Mouse (Mus musculus) hindbrain, embryonic 10.5 days (tissue): ENCODE data around the gene Hspbp1. TPM values are rescaled to one million over a fixed set of nuclear protein-coding genes. Genes with fewer than 3 reads are reported as not detected.

Experiments
- DNase-seq: peaks from one replicate; pipeline ENCODE4 v3.0.0-alpha.2; 2017; ENCODE audit warnings: low spot score
- H3K27ac ChIP-seq: fragments of 300-500 bp; sonication (generic); 2 replicates; pipeline ENCODE4 v1.5.1; 2016; ENCODE audit warnings: mild to moderate bottlenecking, moderate library complexity
- H3K27me3 ChIP-seq: fragments of 300-500 bp; sonication (generic); 2 replicates; pipeline ENCODE4 v1.6.1; 2016; ENCODE audit warnings: mild to moderate bottlenecking; ENCODE audit not compliant: poor library complexity, insufficient read depth, severe bottlenecking
- H3K36me3 ChIP-seq: fragments of 300-500 bp; sonication (generic); 2 replicates; pipeline ENCODE4 v1.6.1; 2016; ENCODE audit warnings: mild to moderate bottlenecking, moderate library complexity
- H3K4me1 ChIP-seq: fragments of 300-500 bp; sonication (generic); replicated peaks from 2 replicates; pipeline ENCODE4 v1.6.1; 2016; ENCODE audit warnings: mild to moderate bottlenecking
- H3K4me3 ChIP-seq: fragments of 300-500 bp; sonication (generic); 2 replicates; pipeline ENCODE4 v1.5.1; 2016; ENCODE audit warnings: mild to moderate bottlenecking, moderate library complexity
- H3K9me3 ChIP-seq: fragments of 300-500 bp; sonication (generic); 2 replicates; pipeline ENCODE4 v1.6.1; 2016; ENCODE audit warnings: mild to moderate bottlenecking, moderate library complexity
- WGBS: fragments of 180-500 bp; shearing (Covaris S2); methylation state at CpG from one replicate; pipeline ENCODE4 v1.1.7; 2016; 5-methylcytosine and 5-hydroxymethylcytosine counted together
- polyA plus RNA-seq: library from polyadenylated mRNA; unstranded; fragments of >200 nt; fragmentation: Nextera tagmentation; extraction: Ambion mirVana; gene quantifications from 2 replicates; pipeline ENCODE4 v1.2.1, GENCODE M21; 2016

The Hspbp1 gene
- polyA plus RNA-seq, 1 experiment from 2014 or later = 139 TPM

GRCm38 (mm10) chr7:4619979-4620378 is 64.9 kb downstream of the Hspbp1 start:
- no peaks in the 10 kb centered on the region for H3K27me3 ChIP-seq
- H3K9me3 ChIP-seq = no peaks in the 10 kb centered on the region
- no peak overlapping the region for H3K4me3 ChIP-seq
- 32% methylated on average over 1 of the region's 1 CpGs for WGBS
- peak; percentile 47 for DNase-seq
- H3K36me3 ChIP-seq = no peaks in the 10 kb centered on the region
- H3K4me1 ChIP-seq = no peaks in the 10 kb centered on the region
- no peak overlapping the region for H3K27ac ChIP-seq

- Histone ChIP-seq H3K27me3 (no peaks in the 10 kb centered on the region), H3K4me1 (no peaks in the 10 kb centered on the region), H3K27ac (no peak overlapping the region), H3K36me3 (no peaks in the 10 kb centered on the region), H3K4me3 (no peak overlapping the region), H3K9me3 (0 out of 2 replicates have a peak, but pooled peaks cover 2% of the 10 kb centered on the region)
- DNase-seq = peak; percentile 10
- WGBS = 79% methylated on average over 14 of the region's 14 CpGs
Observed at GRCm38 (mm10) chr7:4613740-4614403, 71.0 kb downstream of the Hspbp1 start.

GRCm38 (mm10) chr7:4612956-4613355 is 71.9 kb downstream of the Hspbp1 start:
- DNase-seq = no peak
- no peaks in the 10 kb centered on the region for H3K27me3 ChIP-seq
- WGBS = 82% methylated on average over 1 of the region's 1 CpGs

GRCm38 (mm10) chr7:4612386-4612785 is 72.5 kb downstream of the Hspbp1 start:
- no peak for DNase-seq
- Histone ChIP-seq H3K4me3 (no peak overlapping the region), H3K4me1 (no peaks in the 10 kb centered on the region), H3K36me3 (no peaks in the 10 kb centered on the region), H3K27me3 (no peaks in the 10 kb centered on the region), H3K27ac (no peak overlapping the region), H3K9me3 (0 out of 2 replicates have a peak, but pooled peaks cover 2% of the 10 kb centered on the region)
- WGBS = 61% methylated on average over 8 of the region's 8 CpGs

More at GRCm38 (mm10) chr7:4612956-4613355, 71.9 kb downstream of the Hspbp1 start:
- no peaks in the 10 kb centered on the region for H3K4me1 ChIP-seq
- no peak overlapping the region for H3K27ac ChIP-seq
- 0 out of 2 replicates have a peak, but pooled peaks cover 2% of the 10 kb centered on the region for H3K9me3 ChIP-seq
- H3K4me3 ChIP-seq = no peak overlapping the region
- no peaks in the 10 kb centered on the region for H3K36me3 ChIP-seq

- Histone ChIP-seq H3K27me3 (no peaks in the 10 kb centered on the region), H3K9me3 (0 out of 2 replicates have a peak, but pooled peaks cover 2% of the 10 kb centered on the region), H3K36me3 (no peaks in the 10 kb centered on the region), H3K4me1 (no peaks in the 10 kb centered on the region), H3K4me3 (no peak overlapping the region), H3K27ac (no peak overlapping the region)
- WGBS = 77% methylated on average over 12 of the region's 12 CpGs
- no peak for DNase-seq
Observed at GRCm38 (mm10) chr7:4611921-4612341, 72.9 kb downstream of the Hspbp1 start.

GRCm38 (mm10) chr7:4611511-4611910 is 73.4 kb downstream of the Hspbp1 start:
- no peak overlapping the region for H3K27ac ChIP-seq
- 85% methylated on average over 12 of the region's 12 CpGs for WGBS
- DNase-seq = no peak
- no peaks in the 10 kb centered on the region for H3K27me3 ChIP-seq
- 0 out of 2 replicates have a peak, but pooled peaks cover 2% of the 10 kb centered on the region for H3K9me3 ChIP-seq
- no peaks in the 10 kb centered on the region for H3K4me1 ChIP-seq
- no peaks in the 10 kb centered on the region for H3K36me3 ChIP-seq
- no peak overlapping the region for H3K4me3 ChIP-seq

Other genes with a start within 250 kb of the Hspbp1 start
- gene Rdh13, start 239.4 kb downstream of the Hspbp1 start, polyA plus RNA-seq = 30.6 and 34.1 TPM in 2 replicates
- 2.8 and 5.4 TPM in 2 replicates for gene Eps8l1, start 224.4 kb downstream of the Hspbp1 start, polyA plus RNA-seq
- 40.8 and 45.8 TPM in 2 replicates for gene Ppp1r12c, start 183.4 kb downstream of the Hspbp1 start, polyA plus RNA-seq
- gene Tnnt1, start 168.7 kb downstream of the Hspbp1 start, polyA plus RNA-seq = 5.7 and 6.2 TPM in 2 replicates
- gene Tnni3, start 160.8 kb downstream of the Hspbp1 start, polyA plus RNA-seq = 2.5 and 3.5 TPM in 2 replicates
- 2.5 and 2.9 TPM in 2 replicates for gene Dnaaf3, start 152.6 kb downstream of the Hspbp1 start, polyA plus RNA-seq
- 5.0 and 15.2 TPM in 2 replicates for gene Syt5, start 137.5 kb downstream of the Hspbp1 start, polyA plus RNA-seq
- not detected in 2 replicates for gene Ptprh, start 81.0 kb downstream of the Hspbp1 start, polyA plus RNA-seq
- gene Tmem86b, start 53.6 kb downstream of the Hspbp1 start, polyA plus RNA-seq = 2.1 and 2.2 TPM in 2 replicates
- 9.4 and 11.5 TPM in 2 replicates for gene Ppp6r1, start 26.0 kb downstream of the Hspbp1 start, polyA plus RNA-seq
- gene Brsk1, start 5.5 kb upstream of the Hspbp1 start, polyA plus RNA-seq = 1.7 and 2.8 TPM in 2 replicates
- gene Tmem150b, start 40.2 kb upstream of the Hspbp1 start, polyA plus RNA-seq = 0.14 and 0.17 TPM in 2 replicates
- gene Kmt5c, start 55.0 kb upstream of the Hspbp1 start, polyA plus RNA-seq = 94.8 and 106 TPM in 2 replicates
- gene Cox6b2, start 68.0 kb upstream of the Hspbp1 start, polyA plus RNA-seq = 40.8 and 46.1 TPM in 2 replicates
- gene Fam71e2, start 86.2 kb upstream of the Hspbp1 start, polyA plus RNA-seq = not detected in 2 replicates
- gene Il11, start 97.8 kb upstream of the Hspbp1 start, polyA plus RNA-seq = 0.44 and 0.96 TPM in 2 replicates
- gene Tmem190, start 97.9 kb upstream of the Hspbp1 start, polyA plus RNA-seq = 0.30 TPM in 1 of 2 replicates, not detected in the other
- gene Tmem238, start 104.6 kb upstream of the Hspbp1 start, polyA plus RNA-seq = 2.6 and 4.3 TPM in 2 replicates
- gene Rpl28, start 107.8 kb upstream of the Hspbp1 start, polyA plus RNA-seq = 378 and 382 TPM in 2 replicates
- 414 and 452 TPM in 2 replicates for gene Ube2s, start 127.5 kb upstream of the Hspbp1 start, polyA plus RNA-seq
- 0.68 and 1.8 TPM in 2 replicates for gene Shisa7, start 159.6 kb upstream of the Hspbp1 start, polyA plus RNA-seq
- 2.6 and 3.3 TPM in 2 replicates for gene Isoc2b, start 185.2 kb upstream of the Hspbp1 start, polyA plus RNA-seq
- gene Isoc2a, start 192.1 kb upstream of the Hspbp1 start, polyA plus RNA-seq = 0.73 and 0.82 TPM in 2 replicates
- gene Gm36210, start 221.4 kb upstream of the Hspbp1 start, polyA plus RNA-seq = not detected in 2 replicates
- gene Zfp628, start 230.1 kb upstream of the Hspbp1 start, polyA plus RNA-seq = 5.3 and 6.5 TPM in 2 replicates
- 5.2 and 9.6 TPM in 2 replicates for gene Nat14, start 237.0 kb upstream of the Hspbp1 start, polyA plus RNA-seq
- gene Ssc5d, start 240.7 kb upstream of the Hspbp1 start, polyA plus RNA-seq = 1.0 and 1.7 TPM in 2 replicates